Mouse (Mus musculus) ovary, postnatal 36 days (tissue): Measurements from ENCODE around the gene Phrf1.

Source experiments
- DNase-seq: peaks from one replicate; pipeline ENCODE4 v3.0.0; 2022; ENCODE audit warnings: low spot score, mixed read lengths

The Phrf1 gene

DNA sequence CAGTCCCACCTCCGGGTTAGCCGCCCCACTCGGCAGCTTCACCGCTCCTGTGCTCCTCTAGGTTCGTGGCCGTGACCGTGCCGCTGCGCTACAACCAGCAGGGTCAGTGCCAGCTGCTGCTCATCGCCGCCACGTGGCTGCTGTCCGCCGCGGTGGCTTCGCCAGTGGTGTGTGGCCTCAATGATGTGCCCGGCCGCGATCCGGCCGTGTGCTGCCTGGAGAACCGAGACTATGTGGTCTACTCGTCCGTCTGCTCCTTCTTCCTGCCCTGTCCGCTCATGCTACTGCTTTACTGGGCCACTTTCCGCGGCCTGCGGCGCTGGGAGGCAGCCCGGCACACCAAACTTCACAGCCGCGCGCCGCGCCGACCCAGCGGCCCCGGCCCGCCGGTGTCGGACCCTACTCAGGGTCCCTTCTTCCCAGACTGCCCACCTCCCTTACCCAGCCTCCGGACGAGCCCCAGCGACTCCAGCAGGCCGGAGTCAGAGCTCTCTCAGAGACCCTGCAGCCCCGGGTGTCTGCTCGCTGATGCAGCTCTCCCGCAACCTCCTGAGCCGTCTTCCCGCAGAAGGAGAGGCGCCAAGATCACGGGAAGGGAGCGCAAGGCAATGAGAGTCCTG, 65.4 kb downstream of the Phrf1 start:
- DNase-seq: no peak

DNA sequence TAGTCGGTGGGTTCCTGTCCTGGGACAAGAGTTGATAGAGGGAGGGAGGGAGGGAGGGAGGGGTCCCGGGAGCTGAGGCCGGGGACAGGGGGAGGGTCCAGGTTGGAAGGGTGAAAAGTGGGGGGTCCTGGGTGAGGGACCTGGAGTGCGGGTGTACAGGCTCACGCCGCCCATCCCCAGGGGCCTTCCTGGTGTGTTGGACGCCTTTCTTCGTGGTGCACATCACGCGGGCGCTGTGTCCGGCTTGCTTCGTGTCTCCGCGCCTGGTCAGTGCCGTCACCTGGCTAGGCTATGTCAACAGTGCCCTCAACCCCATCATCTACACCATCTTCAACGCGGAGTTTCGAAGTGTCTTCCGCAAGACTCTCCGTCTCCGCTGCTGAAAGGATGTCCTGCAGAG, 65.9 kb downstream of the Phrf1 start:
- DNase-seq: no peak

DNA sequence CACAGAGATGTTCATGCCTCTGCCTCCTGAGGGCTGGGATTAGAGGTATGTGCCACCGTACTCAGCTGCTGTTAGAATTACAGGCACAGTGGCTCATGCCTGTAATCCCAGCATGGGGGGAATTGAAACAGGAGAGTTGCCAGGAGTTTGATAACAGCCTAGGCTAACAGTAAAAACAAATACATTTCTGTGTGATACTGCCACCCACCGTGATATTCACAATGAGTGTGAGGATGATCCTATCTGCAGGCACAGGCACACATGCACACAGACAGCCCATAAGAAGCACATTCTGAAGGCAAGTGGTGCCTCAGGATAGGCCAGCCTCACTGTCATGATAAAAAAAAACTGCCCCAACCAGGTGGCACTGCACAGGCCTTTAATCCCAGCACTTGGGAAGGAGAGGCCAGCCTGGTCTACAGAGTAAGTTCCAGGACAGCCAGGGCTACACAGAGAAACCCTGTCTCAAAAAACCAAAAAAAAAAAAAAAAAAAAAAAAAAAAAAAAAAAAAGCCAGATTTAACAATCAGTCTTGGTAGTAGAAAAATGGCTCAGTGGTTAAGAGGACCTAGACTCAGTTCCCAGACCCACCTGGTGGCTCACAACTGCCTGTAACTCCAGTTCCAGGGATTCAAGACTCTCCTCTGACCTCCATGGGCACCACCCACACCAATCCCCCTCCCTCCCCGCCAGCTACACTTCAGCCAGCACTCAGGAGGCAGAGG, 69.5 kb downstream of the Phrf1 start:
- no peak for DNase-seq

DNA sequence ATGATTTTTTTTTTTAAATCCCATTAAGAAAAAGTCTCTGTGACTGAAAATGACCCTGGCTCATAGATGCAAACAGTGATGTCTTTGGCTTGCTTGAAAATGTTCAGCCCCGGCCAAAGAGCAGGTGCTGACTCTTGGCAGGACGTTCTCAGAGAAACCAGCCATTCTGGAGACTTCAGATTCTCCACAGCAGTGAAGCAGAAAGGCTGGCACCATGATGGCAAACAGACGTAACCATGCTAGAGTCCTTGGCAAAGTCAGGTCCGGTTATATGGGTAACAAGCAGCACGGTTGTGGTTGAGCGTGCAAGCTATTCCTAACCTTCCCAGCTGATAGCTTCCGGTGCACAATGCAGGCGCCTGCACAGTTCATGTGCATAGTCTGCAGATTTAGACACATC, 70.6 kb downstream of the Phrf1 start:
- DNase-seq: no peak

DNA sequence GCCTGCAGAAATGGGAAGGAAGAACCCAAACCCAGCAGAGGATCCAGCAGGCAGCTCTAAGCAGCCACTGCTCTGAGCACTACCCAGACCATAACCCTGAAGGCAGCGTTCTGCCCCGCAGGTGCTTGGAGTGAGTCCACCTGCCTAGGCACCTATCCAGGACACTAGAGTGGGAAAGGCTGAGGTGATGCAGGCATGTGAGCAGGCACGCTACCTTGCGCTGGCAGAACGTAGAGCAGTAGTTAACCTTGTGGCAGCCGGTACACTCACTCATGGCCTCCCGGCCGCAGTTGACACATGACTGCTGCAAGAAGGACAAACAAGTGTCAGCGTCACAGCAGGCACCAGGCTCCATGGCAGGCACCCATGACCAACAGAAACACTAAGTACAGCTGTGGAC, 72.8 kb downstream of the Phrf1 start:
- no peak for DNase-seq

DNA sequence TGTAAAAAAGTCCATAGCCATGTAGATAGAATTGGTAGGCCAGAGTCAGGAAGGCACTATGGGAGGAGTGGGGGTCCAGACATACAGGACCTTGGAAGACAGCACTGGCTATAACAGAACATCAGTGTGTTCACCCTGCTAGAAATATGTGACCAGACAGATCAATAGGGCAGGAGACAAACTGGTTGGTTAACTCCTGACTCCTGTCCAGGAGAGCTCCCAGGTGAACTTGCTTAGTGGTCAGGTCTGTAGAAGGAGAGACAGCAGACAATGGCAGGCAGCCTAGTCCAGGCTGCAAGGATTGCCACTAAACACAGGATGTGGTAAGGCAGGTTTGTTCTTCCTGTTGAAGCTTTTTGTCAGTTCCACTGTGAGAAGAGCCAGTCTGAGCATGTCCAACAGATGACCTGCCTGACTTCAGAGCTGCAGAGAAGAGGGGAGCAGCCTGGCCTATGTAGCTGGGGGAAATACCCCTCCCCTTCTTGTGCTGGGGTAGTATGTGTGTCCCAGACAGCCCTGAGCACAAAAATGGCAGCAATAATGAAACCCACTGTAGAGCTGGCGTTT, 74.2 kb downstream of the Phrf1 start:
- no peak for DNase-seq

DNA sequence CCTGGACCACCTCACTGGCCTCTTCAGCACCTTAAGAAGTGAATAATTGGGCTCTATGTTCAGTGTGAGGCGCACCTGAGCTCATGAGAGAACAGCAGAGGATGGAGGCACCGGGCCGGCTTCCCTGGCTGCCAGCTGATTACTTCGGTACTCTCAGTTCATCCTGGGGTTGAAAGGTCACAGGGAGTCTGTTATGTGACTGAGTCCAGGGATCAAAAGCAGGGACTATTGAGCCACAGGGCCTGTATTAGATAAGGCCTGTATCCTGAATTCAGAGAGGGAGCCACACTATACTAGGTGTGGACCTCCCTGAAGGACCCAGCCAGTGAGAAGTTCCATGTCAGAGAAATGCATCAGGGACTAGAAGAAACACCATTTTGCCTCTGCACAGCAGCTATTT, 76.0 kb downstream of the Phrf1 start:
- DNase-seq: no peak
